Mouse (Mus musculus) kidney, adult 8-10 months (tissue): ENCODE results near the gene Rpusd4.

ENCODE experiments used
- DNase-seq, 2 experiments: peaks; one replicate each; pipeline ENCODE4 v3.0.0; 2022

Gene Rpusd4

DNA sequence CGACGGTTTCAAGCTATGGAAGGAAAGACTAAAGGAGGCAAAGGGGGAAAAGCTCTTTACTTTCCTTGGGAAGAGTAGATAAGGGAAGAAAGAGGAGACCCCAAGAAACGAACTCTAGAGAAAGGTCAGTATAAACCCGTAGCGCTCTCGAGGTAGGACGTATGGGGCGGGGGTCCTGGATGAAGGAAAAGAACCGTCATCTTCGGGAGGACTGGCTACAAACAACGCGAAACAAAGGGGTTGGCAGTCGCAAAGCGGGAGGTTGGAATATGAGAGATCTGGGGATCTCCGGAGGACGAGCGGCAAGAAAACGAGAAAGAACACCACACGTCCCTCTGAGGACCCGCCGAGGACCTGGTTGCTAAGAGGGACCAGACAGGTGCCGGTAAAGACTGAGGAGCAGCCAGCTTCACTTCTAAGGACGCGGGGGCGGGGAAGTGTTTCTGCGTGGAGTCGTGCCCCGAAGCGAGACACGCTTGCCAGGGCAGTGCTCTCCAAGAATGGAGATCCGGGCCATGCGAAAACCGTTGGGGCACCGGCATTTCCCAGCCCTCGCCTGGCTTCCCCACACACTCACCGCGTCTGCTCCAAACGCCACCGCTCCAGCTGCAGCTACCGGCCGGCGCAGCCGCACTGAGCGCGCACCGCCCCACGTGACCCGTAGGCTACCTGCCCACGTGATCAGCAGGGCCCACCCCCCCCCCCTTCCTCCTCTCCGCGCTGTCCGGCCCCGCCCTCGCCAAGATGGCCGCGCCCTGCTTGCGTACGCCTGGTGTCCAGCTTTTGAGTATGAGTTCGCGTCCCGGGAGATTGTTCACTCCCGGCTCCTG, at the start of gene Rpusd4, which contains the start of gene Fam118b:
Rpusd4 (plus strand) TSS at position 720 of the 830 bp plus-strand sequence.
Fam118b (minus strand) TSS at position 660 of the 830 bp plus-strand sequence.
- peak; percentile 90 to 91 for DNase-seq

GRCm38 (mm10) chr9:35217963-35218362, 49.7 kb upstream of the Rpusd4 start:
- no peak for DNase-seq

DNA sequence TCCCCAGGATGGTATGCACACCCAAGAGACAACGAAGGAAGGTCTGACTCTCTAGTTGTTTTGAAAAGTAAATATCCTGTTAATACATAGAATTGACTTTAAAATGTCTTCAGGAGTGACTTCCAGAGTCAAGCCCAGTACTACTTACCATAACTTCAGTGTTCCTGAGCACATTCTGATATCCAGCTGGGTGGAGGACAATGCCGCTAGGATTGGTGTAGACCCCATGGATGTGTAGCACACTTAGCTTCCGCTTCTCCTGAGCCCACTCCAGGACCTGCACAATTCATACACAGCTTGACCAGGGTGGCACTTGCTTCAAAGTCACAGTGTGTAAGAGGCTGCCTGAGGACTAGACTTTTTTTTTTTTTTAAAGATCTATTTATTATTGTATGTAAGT, 44.2 kb upstream of the Rpusd4 start:
- no peak for DNase-seq

DNA sequence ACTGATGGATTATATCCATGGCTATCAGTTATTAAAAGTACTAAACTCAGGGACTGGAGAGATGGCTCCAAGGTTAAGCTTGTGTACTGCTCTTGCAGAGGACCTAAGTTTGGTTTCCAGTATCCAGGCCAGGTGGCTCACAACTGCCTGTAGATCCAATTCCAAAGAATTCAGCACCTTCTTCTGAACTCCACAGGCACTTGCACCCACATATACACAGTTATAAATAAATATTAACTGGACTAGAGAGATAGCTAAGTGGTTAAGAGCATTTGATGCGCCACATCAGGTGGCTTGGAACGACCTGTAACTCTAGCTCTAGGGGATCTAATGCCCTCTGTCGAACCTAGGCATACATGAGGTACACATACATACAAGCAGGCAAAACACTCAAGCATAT, 39.0 kb upstream of the Rpusd4 start:
- DNase-seq: no peak

- no peak for DNase-seq
These were observed 31.7 kb upstream of the Rpusd4 start for GRCm38 (mm10) chr9:35235996-35236395.

- DNase-seq: no peak
These were observed 29.3 kb upstream of the Rpusd4 start for GRCm38 (mm10) chr9:35238371-35238770.

GRCm38 (mm10) chr9:35238915-35239571, 28.6 kb upstream of the Rpusd4 start:
- no peak for DNase-seq

GRCm38 (mm10) chr9:35239734-35240133, 27.9 kb upstream of the Rpusd4 start:
- no peak for DNase-seq

DNA sequence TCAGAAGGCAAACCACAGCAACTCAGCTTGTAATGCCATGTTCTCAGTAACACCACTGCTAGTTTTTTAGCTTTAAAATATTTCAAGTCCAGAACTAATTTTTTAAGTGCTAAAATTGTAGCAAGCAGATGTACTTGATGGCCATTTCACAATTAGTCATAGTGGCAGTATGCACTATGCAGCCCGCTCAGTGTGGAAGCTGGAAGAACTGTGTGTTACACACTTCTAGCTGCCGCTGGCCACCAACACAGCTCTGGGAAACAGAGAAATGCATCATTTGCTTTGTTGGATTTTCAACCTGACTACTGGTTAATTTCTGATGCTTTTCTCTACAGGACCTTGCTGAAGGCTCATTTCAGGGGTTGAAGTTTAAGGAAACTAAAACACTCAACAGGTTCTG, 20.3 kb upstream of the Rpusd4 start:
- DNase-seq: no peak

- no peak for DNase-seq
These were observed 18.2 kb upstream of the Rpusd4 start for GRCm38 (mm10) chr9:35249476-35249875.

- DNase-seq: no peak
These were observed 10.3 kb upstream of the Rpusd4 start for GRCm38 (mm10) chr9:35257365-35257764.

GRCm38 (mm10) chr9:35262418-35262817, 5.2 kb upstream of the Rpusd4 start:
- DNase-seq: no peak

GRCm38 (mm10) chr9:35263431-35263830, 4.2 kb upstream of the Rpusd4 start:
- no peak for DNase-seq

- DNase-seq: no peak
These were observed 3.2 kb upstream of the Rpusd4 start for GRCm38 (mm10) chr9:35264509-35264908.

DNA sequence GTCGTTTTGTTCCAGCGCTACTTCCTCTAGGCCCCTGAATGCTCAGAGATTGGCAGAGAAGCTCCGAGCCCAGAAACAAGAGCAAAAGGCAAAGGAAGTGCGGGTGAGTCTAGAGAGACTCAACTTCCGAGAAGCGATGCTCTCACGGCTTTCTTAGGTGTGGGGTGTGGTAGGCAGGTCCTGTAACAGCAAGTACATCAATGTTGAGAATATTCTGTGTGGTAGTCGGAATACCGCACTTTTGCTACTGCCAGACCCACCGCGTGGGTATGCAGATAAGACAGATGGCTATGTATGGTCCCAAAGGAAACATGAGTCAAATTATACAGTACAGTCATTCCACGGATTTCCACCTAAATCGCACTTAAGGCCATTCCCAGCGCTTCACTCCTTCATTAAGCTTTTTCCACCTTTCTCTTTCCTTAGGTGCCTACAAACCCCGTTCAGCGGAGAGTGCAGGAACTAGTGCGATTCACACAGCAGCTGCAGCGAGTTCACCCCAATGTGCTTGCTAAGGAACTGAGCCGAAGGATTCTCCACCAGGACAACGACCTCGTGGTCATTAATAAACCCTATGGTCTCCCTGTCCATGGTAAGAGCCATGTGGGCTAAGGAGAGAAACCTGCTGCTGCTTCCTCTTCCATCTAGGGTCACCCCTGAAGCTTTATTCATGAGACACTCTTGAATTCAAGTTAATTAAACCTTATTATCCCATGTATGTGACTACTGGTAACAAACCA, 481 bp downstream of the Rpusd4 start:
- peak in 1 of 2 experiments; percentile 7 for DNase-seq

GRCm38 (mm10) chr9:35277855-35278365, 10.2 kb downstream of the Rpusd4 start:
- DNase-seq: no peak

DNA sequence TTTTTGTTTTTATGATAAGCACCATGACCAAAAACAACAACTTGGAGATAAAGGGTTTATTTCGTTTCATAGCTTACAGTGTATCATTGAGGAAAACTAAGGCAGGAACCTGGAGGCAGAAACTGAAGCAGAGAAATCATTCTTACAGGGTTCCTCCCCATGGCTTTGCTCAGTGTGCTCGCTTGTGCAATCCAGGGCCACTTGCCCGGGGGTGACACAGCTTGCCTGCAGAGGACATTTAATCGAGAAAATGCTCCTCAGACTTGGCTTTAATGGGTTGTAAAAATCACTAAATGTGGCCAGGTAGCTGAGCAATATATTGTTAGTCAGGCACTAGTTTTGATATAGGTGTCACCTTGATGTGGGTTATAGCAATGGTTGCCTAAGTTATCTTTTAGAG, 10.8 kb downstream of the Rpusd4 start:
- DNase-seq: no peak

DNA sequence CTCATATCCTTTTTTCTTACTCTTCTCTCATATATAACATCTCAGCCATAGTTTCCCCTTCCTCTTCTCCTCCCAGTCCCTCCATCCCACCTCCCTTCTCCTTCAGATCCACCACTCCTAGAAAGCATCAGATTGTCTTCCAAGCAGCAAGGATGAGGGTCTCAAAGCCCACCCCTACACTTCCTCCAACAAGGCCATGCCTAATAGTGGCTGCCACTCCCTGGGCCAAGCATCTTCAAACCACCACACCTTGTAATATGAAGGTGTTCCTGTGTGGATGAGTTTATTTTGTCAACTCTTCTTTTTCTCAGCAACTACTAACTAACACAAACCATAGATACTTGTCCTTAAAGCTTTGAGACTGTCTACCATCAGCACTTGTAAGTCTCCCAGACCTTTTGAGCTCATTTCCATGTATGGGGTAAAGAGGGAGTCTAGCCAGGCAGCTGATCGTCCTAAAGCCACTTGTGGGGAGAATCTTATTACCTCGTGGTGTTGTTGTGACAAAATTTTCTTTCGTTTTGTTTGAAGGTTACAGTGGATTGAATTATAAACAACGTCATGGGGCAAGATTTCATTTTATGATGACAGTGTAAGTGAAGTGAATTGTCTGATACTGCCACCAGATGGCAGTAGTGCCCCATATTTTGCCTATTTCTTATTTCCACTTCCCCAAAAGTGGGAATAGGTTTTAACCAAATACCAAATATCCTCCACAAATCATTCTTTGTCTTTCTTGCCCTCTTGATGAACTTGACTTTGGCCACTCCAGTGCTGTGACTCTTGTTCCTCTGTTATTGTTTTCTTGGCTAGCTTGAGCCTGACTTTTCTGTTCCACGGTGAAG, 14.6 kb downstream of the Rpusd4 start:
- peak; percentile 36 to 67 for DNase-seq

GRCm38 (mm10) chr9:35282851-35283200, 15.2 kb downstream of the Rpusd4 start:
- no peak for DNase-seq

DNA sequence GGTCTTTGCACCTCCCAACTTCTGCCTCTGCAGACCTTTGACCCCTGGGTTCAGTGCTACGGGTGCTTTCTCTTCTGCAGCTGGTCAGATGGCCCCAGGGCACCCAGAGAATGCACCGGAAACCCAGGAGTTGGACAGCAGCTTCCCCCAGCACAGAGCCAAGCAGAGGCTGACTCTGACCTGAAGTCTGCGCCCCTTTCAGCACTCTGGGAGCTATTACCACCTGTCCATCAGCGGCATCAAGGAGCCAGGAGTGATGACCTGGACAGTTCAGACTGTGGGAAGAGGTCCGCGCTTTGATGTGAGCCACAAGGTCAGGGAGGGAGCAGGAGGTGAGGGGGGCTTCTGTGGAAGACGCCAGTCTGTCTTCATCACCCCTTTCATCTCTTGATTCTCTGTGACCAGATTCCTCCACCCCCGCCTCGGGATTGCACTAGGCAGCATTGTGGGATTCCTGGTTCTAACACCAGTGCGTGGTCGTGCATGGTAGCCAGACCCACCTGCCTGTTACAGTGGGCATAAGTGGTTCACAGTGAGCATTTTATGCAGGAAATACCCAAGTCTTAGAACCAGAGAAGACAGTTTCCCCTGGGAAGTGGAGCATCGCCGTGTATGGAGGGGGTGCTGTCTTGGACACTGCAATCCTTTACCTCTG, 15.9 kb downstream of the Rpusd4 start:
- DNase-seq: peak; percentile 9 to 11

- no peak for DNase-seq
These were observed 16.7 kb downstream of the Rpusd4 start for GRCm38 (mm10) chr9:35284351-35284750.

- DNase-seq: no peak
These were observed 18.7 kb downstream of the Rpusd4 start for GRCm38 (mm10) chr9:35286351-35286750.
